Mouse (Mus musculus) limb, embryonic 13.5 days (tissue): ENCODE measurements at regions not wholly inside any gene's neighbourhood (a gene's known extent, or its start where the extent isn't known, plus 50 kb on each side); places are given as distances from the start of the nearest gene placed in this dataset.

ENCODE experiments used
- ATAC-seq: fragments of 200-750 bp; cut with Nextera tagmentation; 2 replicates; pipeline ENCODE4 v1.8.0; 2017; ENCODE audit warnings: low read depth, moderate number of reproducible peaks, moderate TSS enrichment; ENCODE audit not compliant: low FRiP score
- H3K27ac ChIP-seq: fragments of 300-500 bp; sonication (generic); 2 replicates; pipeline ENCODE4 v1.5.1; 2015; ENCODE audit warnings: inconsistent platforms, mild to moderate bottlenecking, moderate library complexity
- H3K27me3 ChIP-seq: fragments of 300-500 bp; sonication (generic); 2 replicates; pipeline ENCODE4 v1.6.1; 2015; ENCODE audit warnings: mild to moderate bottlenecking, inconsistent platforms
- H3K36me3 ChIP-seq: fragments of 300-500 bp; sonication (generic); 2 replicates; pipeline ENCODE4 v1.6.1; 2015; ENCODE audit warnings: inconsistent platforms, mild to moderate bottlenecking, moderate library complexity
- H3K4me1 ChIP-seq: fragments of 300-500 bp; sonication (generic); 2 replicates; pipeline ENCODE4 v1.6.1; 2015; ENCODE audit warnings: inconsistent platforms
- H3K4me2 ChIP-seq: fragments of 300-500 bp; sonication (generic); replicated peaks from 2 replicates; pipeline ENCODE4 v1.6.1; 2015; ENCODE audit warnings: inconsistent platforms, mild to moderate bottlenecking, moderate library complexity
- H3K4me3 ChIP-seq: fragments of 300-500 bp; sonication (generic); 2 replicates; pipeline ENCODE4 v1.5.1; 2015; ENCODE audit warnings: moderate library complexity, mild to moderate bottlenecking, inconsistent platforms
- H3K9ac ChIP-seq: fragments of 300-500 bp; sonication (generic); 2 replicates; pipeline ENCODE4 v1.6.1; 2015; ENCODE audit warnings: mild to moderate bottlenecking, inconsistent platforms
- H3K9me3 ChIP-seq: fragments of 300-500 bp; sonication (generic); 2 replicates; pipeline ENCODE4 v1.6.1; 2016; ENCODE audit warnings: inconsistent platforms
- WGBS: fragments of 180-500 bp; shearing (Covaris S2); methylation state at CpG from one replicate; pipeline ENCODE4 v1.1.7; 2015; 5-methylcytosine and 5-hydroxymethylcytosine counted together

DNA sequence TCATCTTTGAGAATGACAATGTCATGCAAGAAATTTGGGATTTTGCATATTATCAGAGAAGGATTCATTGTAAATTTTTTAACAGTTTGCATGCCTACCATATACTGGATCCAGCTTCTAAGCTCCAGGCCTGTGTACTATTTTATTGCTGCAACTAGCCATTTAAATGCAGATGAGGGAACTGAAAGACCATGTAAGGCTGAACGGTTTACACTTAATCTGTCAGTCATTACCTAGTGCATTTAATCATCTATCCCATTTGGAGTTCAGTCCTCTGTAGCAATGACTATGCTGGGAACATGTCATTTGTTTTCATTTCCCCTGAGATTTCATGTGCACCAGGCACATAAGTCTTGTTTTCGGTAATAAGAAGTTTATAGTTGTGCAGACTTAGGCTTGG, 631.8 kb upstream of the Gm21961 start:
- WGBS, result 53% methylated on average over 2 of the region's 2 CpGs

GRCm38 (mm10) chr15:65639484-65639883, 624.8 kb upstream of the Gm21961 start:
- Histone ChIP-seq H3K36me3 (no peaks in the 10 kb centered on the region), H3K4me1 (no peaks in the 10 kb centered on the region), H3K27ac (no peak overlapping the region), H3K9ac (no peak overlapping the region), H3K4me2 (no peak overlapping the region), H3K4me3 (no peak overlapping the region), H3K27me3 (no peaks in the 10 kb centered on the region), H3K9me3 (0 out of 2 replicates have a peak, but pooled peaks cover 3% of the 10 kb centered on the region)
- ATAC-seq, result no peak
- 64% methylated on average over 2 of the region's 2 CpGs for WGBS

More for the DNA sequence above, 631.8 kb upstream of the Gm21961 start:
- Histone ChIP-seq H3K27ac (no peak overlapping the region), H3K4me1 (no peaks in the 10 kb centered on the region), H3K36me3 (no peaks in the 10 kb centered on the region), H3K4me2 (no peak overlapping the region), H3K27me3 (no peaks in the 10 kb centered on the region), H3K9me3 (no peaks in the 10 kb centered on the region), H3K9ac (no peak overlapping the region), H3K4me3 (no peak overlapping the region)
- no peak for ATAC-seq

GRCm38 (mm10) chr15:65637520-65638184, 622.9 kb upstream of the Gm21961 start:
- H3K9ac ChIP-seq, result no peak overlapping the region
- no peak overlapping the region for H3K4me2 ChIP-seq
- no peaks in the 10 kb centered on the region for H3K27me3 ChIP-seq
- no peak overlapping the region for H3K27ac ChIP-seq
- H3K4me1 ChIP-seq, result no peaks in the 10 kb centered on the region
- WGBS, result 44% methylated on average over 6 of the region's 6 CpGs
- ATAC-seq, result 0 out of 2 replicates have a peak, but pooled peaks have one; percentile 11
- H3K9me3 ChIP-seq, result 0 out of 2 replicates have a peak, but pooled peaks cover 3% of the 10 kb centered on the region
- H3K36me3 ChIP-seq, result no peaks in the 10 kb centered on the region
- no peak overlapping the region for H3K4me3 ChIP-seq

DNA sequence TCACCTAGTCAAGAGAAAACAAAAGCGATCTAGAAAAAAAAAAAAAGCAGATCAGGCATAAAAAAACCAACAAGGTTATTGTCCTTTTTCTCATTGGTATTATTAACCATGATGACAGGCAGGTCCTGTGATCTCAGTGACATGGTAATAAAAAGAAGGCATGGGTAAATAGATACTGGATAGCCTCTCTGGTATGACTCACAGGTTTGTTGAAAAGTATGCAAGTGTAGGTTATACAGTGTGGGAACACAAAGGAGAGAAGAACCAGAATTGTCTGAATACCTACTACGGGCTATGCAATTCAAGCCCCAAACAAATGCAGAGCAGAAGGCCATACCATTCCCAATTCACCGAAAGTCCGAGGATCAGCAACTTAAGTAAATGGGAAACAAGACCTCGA, 617.7 kb upstream of the Gm21961 start:
- Histone ChIP-seq H3K9ac (no peak overlapping the region), H3K27ac (no peak overlapping the region), H3K4me3 (no peak overlapping the region), H3K4me1 (no peaks in the 10 kb centered on the region), H3K9me3 (0 out of 2 replicates have a peak, but pooled peaks cover 3% of the 10 kb centered on the region), H3K4me2 (no peak overlapping the region), H3K27me3 (no peaks in the 10 kb centered on the region), H3K36me3 (no peaks in the 10 kb centered on the region)
- WGBS, result 83% methylated on average over 5 of the region's 5 CpGs
- no peak for ATAC-seq

- 77% methylated on average over 1 of the region's 1 CpGs for WGBS
Observed at GRCm38 (mm10) chr15:65630476-65630875, 615.8 kb upstream of the Gm21961 start.

GRCm38 (mm10) chr15:65592718-65593477, 578.2 kb upstream of the Gm21961 start:
- Histone ChIP-seq H3K4me2 (no peak overlapping the region), H3K27me3 (no peaks in the 10 kb centered on the region), H3K36me3 (no peaks in the 10 kb centered on the region), H3K4me1 (no peaks in the 10 kb centered on the region), H3K4me3 (no peak overlapping the region), H3K27ac (no peak overlapping the region), H3K9me3 (no peaks in the 10 kb centered on the region), H3K9ac (no peak overlapping the region)
- WGBS, result 73% methylated on average over 2 of the region's 2 CpGs
- no peak for ATAC-seq

More at GRCm38 (mm10) chr15:65630476-65630875, 615.8 kb upstream of the Gm21961 start:
- ATAC-seq, result no peak
- Histone ChIP-seq H3K9me3 (no peaks in the 10 kb centered on the region), H3K27me3 (no peaks in the 10 kb centered on the region), H3K27ac (no peak overlapping the region), H3K4me3 (no peak overlapping the region), H3K4me1 (no peaks in the 10 kb centered on the region), H3K36me3 (no peaks in the 10 kb centered on the region), H3K9ac (no peak overlapping the region), H3K4me2 (no peak overlapping the region)

DNA sequence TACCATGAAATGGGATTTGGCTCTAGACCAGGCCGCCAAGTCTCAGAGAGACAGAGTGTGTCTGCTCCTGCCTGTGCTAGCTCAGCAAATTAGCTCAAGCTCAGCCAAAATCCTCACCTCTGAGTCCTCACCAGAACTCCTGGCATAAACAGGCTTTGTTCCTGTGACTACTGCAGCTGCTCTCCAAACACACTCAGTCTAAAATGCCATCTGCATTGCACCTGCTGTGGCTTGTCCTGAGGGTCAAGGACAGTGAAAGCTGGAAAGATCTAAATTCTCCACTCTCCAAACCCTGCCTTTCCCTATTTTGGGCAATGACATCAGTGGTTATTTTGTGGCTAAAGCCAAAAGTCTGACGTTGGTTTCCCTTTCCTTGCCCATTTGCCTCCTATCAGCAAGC, 570.9 kb upstream of the Gm21961 start:
- Histone ChIP-seq H3K4me3 (no peak overlapping the region), H3K4me1 (no peaks in the 10 kb centered on the region), H3K9me3 (no peaks in the 10 kb centered on the region), H3K9ac (no peak overlapping the region), H3K4me2 (no peak overlapping the region), H3K27me3 (no peaks in the 10 kb centered on the region), H3K36me3 (no peaks in the 10 kb centered on the region), H3K27ac (no peak overlapping the region)
- 71% methylated on average over 2 of the region's 2 CpGs for WGBS
- no peak for ATAC-seq

DNA sequence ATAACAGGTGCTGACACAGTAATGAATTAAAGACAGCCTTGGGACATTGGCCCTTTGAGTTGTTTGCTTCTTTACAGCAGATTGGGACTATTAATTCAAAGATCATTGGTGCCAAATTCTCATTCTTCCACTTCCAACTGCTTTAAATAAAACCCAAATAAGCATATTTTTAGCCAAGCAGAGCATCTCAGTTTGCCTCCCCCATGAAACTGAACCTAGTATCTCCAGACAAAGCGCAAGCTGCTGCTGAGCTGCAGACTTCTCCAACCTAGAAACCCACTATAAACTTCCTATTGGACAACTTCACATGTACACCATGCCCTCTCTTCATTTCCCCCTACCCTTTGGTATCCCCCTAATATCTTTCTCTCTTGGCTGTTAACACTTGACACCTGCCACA, 564.6 kb upstream of the Gm21961 start:
- 88% methylated on average over 1 of the region's 1 CpGs for WGBS
- H3K4me3 ChIP-seq, result no peak overlapping the region
- no peak overlapping the region for H3K27ac ChIP-seq
- no peak overlapping the region for H3K9ac ChIP-seq
- H3K4me1 ChIP-seq, result no peaks in the 10 kb centered on the region
- no peaks in the 10 kb centered on the region for H3K27me3 ChIP-seq
- ATAC-seq, result no peak
- H3K9me3 ChIP-seq, result no peaks in the 10 kb centered on the region
- H3K4me2 ChIP-seq, result no peak overlapping the region
- H3K36me3 ChIP-seq, result no peaks in the 10 kb centered on the region

DNA sequence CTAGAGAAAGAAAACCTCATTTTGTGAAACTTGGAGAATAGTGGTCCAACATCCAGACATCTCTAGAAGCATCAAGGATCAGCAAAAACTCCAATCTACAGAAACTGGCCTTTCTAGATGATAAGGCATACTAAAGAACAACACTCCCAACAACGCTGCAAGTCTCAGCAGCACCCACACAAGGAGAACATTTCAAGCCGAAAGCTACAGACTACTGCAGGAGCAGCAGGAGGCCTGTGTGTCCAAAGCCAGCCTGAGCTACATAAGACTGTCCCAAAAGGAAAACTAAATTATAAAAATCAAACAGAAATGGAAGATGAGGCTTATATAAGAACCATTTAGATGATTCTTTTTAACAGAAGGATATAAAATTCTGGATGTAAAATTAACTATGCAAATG, 553.2 kb upstream of the Gm21961 start:
- H3K9ac ChIP-seq, result no peak overlapping the region

DNA sequence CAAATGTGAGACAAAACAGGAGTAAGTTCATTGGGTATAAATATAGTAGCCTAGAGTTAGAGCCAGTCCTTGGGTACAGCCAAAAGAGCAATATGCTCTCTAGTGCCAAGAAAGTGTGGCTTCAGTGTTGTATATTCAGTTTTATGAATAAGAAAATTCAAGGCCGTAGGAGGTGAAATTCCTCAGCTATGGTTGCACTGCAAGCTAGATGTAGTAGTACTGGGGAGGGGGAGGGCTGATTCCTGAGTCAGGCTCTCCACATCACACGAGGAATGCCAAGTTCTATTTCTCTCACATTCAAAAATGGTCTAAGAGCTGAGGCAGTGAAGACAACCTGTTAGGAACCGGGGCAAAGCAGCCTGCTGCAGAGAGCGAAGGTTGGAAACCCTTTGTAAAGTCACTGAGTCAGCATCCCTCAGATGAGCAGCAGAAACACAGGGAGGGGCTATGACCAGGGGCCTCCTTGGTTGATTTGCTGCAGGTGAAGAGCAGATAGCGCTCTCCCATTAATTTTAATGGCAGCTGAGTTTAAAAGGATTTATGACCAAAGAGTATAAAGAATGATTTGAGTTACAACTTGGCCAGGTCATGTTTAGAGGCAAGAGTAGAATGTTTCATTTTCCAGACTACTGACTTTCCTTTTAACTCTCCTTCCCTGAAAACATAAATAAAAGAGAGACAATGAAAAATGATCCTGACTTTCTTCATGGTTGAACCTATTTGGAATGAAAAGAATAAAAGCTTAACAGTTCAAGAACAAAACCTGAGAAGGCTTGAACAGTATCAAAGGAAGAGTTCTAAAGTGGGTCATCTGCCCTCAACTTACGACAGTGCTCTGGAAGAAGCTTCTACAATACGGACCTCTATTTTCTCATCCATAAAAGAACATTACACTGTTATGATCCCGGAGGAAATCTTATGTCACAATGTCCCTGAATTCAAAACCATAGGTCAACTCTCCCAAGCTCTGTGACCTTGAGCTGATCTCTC, 543.4 kb upstream of the Gm21961 start:
- no peaks in the 10 kb centered on the region for H3K27me3 ChIP-seq
- ATAC-seq, result no peak
- no peak overlapping the region for H3K4me3 ChIP-seq
- H3K9ac ChIP-seq, result no peak overlapping the region
- H3K4me2 ChIP-seq, result no peak overlapping the region
- no peaks in the 10 kb centered on the region for H3K36me3 ChIP-seq
- 77% methylated on average over 8 of the region's 8 CpGs for WGBS
- no peaks in the 10 kb centered on the region for H3K4me1 ChIP-seq
- H3K9me3 ChIP-seq, result no peaks in the 10 kb centered on the region
- no peak overlapping the region for H3K27ac ChIP-seq

More for the DNA sequence above, 553.2 kb upstream of the Gm21961 start:
- WGBS, result 84% methylated on average over 2 of the region's 2 CpGs
- no peaks in the 10 kb centered on the region for H3K36me3 ChIP-seq
- no peaks in the 10 kb centered on the region for H3K9me3 ChIP-seq
- H3K4me3 ChIP-seq, result no peak overlapping the region
- no peak overlapping the region for H3K4me2 ChIP-seq
- no peaks in the 10 kb centered on the region for H3K4me1 ChIP-seq
- ATAC-seq, result no peak
- no peaks in the 10 kb centered on the region for H3K27me3 ChIP-seq
- no peak overlapping the region for H3K27ac ChIP-seq

- Histone ChIP-seq H3K4me3 (no peak overlapping the region), H3K4me1 (no peaks in the 10 kb centered on the region), H3K9me3 (no peaks in the 10 kb centered on the region), H3K9ac (no peak overlapping the region), H3K4me2 (no peak overlapping the region), H3K36me3 (no peaks in the 10 kb centered on the region), H3K27ac (no peak overlapping the region), H3K27me3 (no peaks in the 10 kb centered on the region)
- ATAC-seq, result no peak
- 83% methylated on average over 2 of the region's 2 CpGs for WGBS
Observed at GRCm38 (mm10) chr15:65549046-65549445, 534.3 kb upstream of the Gm21961 start.

GRCm38 (mm10) chr15:65535606-65536005, 520.9 kb upstream of the Gm21961 start:
- no peak overlapping the region for H3K27ac ChIP-seq
- no peaks in the 10 kb centered on the region for H3K9me3 ChIP-seq
- 72% methylated on average over 3 of the region's 3 CpGs for WGBS
- H3K27me3 ChIP-seq, result no peaks in the 10 kb centered on the region
- no peak for ATAC-seq
- H3K9ac ChIP-seq, result no peak overlapping the region
- H3K4me1 ChIP-seq, result no peaks in the 10 kb centered on the region
- H3K36me3 ChIP-seq, result no peaks in the 10 kb centered on the region
- H3K4me2 ChIP-seq, result no peak overlapping the region
- no peak overlapping the region for H3K4me3 ChIP-seq
